ENCODE assay signal across 8 mouse cellular contexts in the genomic region with DNA sequence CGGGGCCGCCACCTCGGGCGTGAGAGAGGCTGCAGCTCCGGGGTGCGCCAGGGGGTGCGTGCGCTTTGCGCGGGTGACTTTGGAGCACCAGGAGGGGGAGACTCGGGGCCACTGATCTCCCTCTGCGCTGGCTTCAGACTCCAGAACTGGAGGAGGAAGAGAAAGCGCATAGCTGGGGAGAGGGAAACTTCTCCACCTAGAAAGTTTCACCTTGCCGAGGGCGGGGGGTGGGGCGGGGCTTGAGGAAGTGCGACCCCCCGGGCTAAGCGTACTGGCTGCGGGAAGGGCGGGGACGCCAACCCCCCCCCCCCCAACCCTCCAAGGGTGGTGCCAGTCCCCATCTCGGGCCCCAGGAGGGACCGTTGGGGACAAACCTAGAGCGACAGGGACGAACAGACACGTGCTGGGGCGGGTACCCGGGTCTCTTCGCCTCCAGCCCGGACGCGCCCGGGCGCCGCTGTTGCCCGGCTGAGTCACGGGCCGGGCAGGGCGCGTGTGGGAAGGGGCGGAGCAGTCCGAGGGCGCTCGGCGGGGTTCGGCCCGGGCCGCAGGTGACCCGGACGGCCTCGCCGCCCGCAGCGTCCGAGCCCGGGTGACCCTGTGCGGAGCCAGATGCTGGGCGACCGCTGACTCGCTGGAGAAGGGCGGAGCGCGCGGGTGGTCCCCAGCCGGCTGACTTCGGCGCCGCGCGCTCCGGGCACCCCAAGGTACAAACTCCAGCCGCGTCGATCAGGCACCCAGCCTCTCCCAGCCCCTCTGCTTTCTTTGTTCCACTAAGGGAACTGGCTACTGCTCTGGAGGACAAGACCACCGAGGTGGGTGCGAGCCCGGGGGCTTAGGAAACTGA. TPM values are rescaled to one million over a fixed set of nuclear protein-coding genes. Genes with fewer than 3 reads are reported as not detected.
DNase-seq lines count a peak whose midpoint lies in the region; ATAC-seq and TF ChIP-seq lines count a peak whose summit lies in the region.

Met (plus strand) TSS at position 367 of the 847 bp plus-strand sequence.

- peaks cover 3% of the 10 kb centered on the region; the same call in 1 of the 2 replicates for H3K27me3 ChIP-seq in spleen, adult 2 months (ENCODE audit: control insufficient read depth, insufficient read depth, low read length)
- H3K27me3 ChIP-seq in embryonic facial prominence, embryonic 12.5 days, result peaks cover 34% of the 10 kb centered on the region
- H3K27me3 ChIP-seq in heart, embryonic 14.5 days (ENCODE audit: control insufficient read depth, insufficient read depth, low read length), result peaks cover 14% of the 10 kb centered on the region

- H3K9me3 ChIP-seq in embryonic facial prominence, embryonic 12.5 days, result no peaks in the 10 kb centered on the region
- H3K9me3 ChIP-seq in heart, embryonic 14.5 days (ENCODE audit: control insufficient read depth, low read length), result no peaks in the 10 kb centered on the region

- ATAC-seq in embryonic facial prominence, embryonic 12.5 days (ENCODE audit: insufficient number of reproducible peaks, insufficient read depth, low FRiP score, low TSS enrichment), result peak; percentile 78
- ATAC-seq in heart, embryonic 14.5 days (ENCODE audit: insufficient number of reproducible peaks, insufficient read depth, low FRiP score, low read depth), result peak; percentile 86
- ATAC-seq in erythroid progenitor cell, adult 5-6 weeks (replicated peaks; ENCODE audit: low FRiP score, poor library complexity, severe bottlenecking), result no peak

- no peaks in the 10 kb centered on the region for H3K36me3 ChIP-seq in spleen, adult 2 months (ENCODE audit: control insufficient read depth, insufficient read depth, low read length)
- no peaks in the 10 kb centered on the region for H3K36me3 ChIP-seq in embryonic facial prominence, embryonic 12.5 days
- H3K36me3 ChIP-seq in heart, embryonic 14.5 days (ENCODE audit: control insufficient read depth, insufficient read depth, low read length), result no peaks in the 10 kb centered on the region

- H3K27ac ChIP-seq in spleen, adult 2 months (ENCODE audit: insufficient read depth, low read length), result no peak within 1 kb of the TSS; the same call in 1 of the 2 replicates
- no peak within 1 kb of the TSS for H3K27ac ChIP-seq in embryonic facial prominence, embryonic 12.5 days
- peak within 1 kb of the TSS in 1 of 2 experiments; percentile 37; a peak in 2 of 4 replicates for H3K27ac ChIP-seq in heart, embryonic 14.5 days (replicated peaks in 1 of 2; ENCODE audit: control insufficient read depth in 1 of 2, insufficient read depth in 1 of 2, low read depth in 2 of 2, low read length in 2 of 2)

- no peaks in the 10 kb centered on the region; the same call in 1 of the 2 replicates for H3K4me1 ChIP-seq in spleen, adult 2 months (ENCODE audit: control insufficient read depth, insufficient read depth, insufficient read length)
- no peaks in the 10 kb centered on the region for H3K4me1 ChIP-seq in embryonic facial prominence, embryonic 12.5 days
- H3K4me1 ChIP-seq in heart, embryonic 14.5 days (ENCODE audit: control insufficient read depth in 2 of 2, insufficient read depth in 2 of 2, low read length in 2 of 2), result peaks cover 0 to 2% of the 10 kb centered on the region in 2 experiments; a peak in 2 of 4 replicates

- under 1% methylated on average over 76 of the region's 78 CpGs for WGBS in spleen, adult 2 months
- WGBS in embryonic facial prominence, embryonic 12.5 days, result under 1% methylated on average over 78 of the region's 78 CpGs
- under 1% methylated on average over 74 of the region's 78 CpGs for WGBS in heart, embryonic 14.5 days

- TF ChIP-seq CTCF in spleen, adult 2 months (IDR thresholded peaks at IDR 0.05; ENCODE audit: extremely low read depth, insufficient read depth, insufficient read length, insufficient replicate concordance), result no peak

- no peak for DNase-seq in spleen, adult 2 months (ENCODE audit: low read depth in 1 of 2, low spot score in 2 of 2)
- DNase-seq in spleen, postnatal 14 days (ENCODE audit: low spot score in 2 of 2), result no peak
- DNase-seq in kidney, postnatal 10 days, result peak; percentile 79
- peak; percentile 65 for DNase-seq in lung, postnatal 25 days (ENCODE audit: low spot score)
- peak; percentile 74 for DNase-seq in retina, postnatal 1 day

- peak within 1 kb of the TSS; percentile 46; the same call in 1 of the 2 replicates for H3K4me3 ChIP-seq in spleen, adult 2 months (ENCODE audit: extremely low read depth, insufficient read depth, insufficient read length)
- peak within 1 kb of the TSS; percentile 71 for H3K4me3 ChIP-seq in embryonic facial prominence, embryonic 12.5 days
- H3K4me3 ChIP-seq in heart, embryonic 14.5 days (ENCODE audit: control insufficient read depth in 1 of 2, insufficient read depth in 1 of 2, low read depth in 1 of 2, low read length in 2 of 2), result peak within 1 kb of the TSS; percentile 74

- peak within 1 kb of the TSS; percentile 63 for H3K9ac ChIP-seq in embryonic facial prominence, embryonic 12.5 days
- peak within 1 kb of the TSS; percentile 76 for H3K9ac ChIP-seq in heart, embryonic 14.5 days (ENCODE audit: low read length)

- no peak for TF ChIP-seq POLR2A in spleen, adult 2 months (IDR thresholded peaks at IDR 0.05; ENCODE audit: low read depth, low read length)

- peak within 1 kb of the TSS; percentile 96 for H3K4me2 ChIP-seq in embryonic facial prominence, embryonic 12.5 days (replicated peaks)
- H3K4me2 ChIP-seq in heart, embryonic 14.5 days (ENCODE audit: low read length), result peak within 1 kb of the TSS; percentile 94

RNA-seq across cellular contexts. Expression of gene Met, which starts in this region (rescaled TPM):
- 2.0 and 2.3 TPM in 2 replicates for polyA plus RNA-seq in spleen, adult 2 months (2012; rRNA removed)
- 4.0 and 4.9 TPM in 2 replicates for polyA plus RNA-seq in embryonic facial prominence, embryonic 12.5 days (2016; fragmentation: Nextera tagmentation; extraction: Ambion mirVana)
- polyA plus RNA-seq in heart, embryonic 14.5 days (2014; fragmentation: Nextera tagmentation; extraction: Ambion mirVana), result 2.6 and 3.2 TPM in 2 replicates
- 1.8 and 3.4 TPM in 2 replicates for total RNA-seq in erythroid progenitor cell, adult 5-6 weeks (2015; ENCODE audit: low replicate concordance)
- total RNA-seq in erythroid progenitor cell, adult 5-6 weeks (2017; ENCODE audit: low replicate concordance), result 0.51 and 0.83 TPM in 2 replicates

Comparison
In these comparisons a context has a peak if more than half of its experiments do, and no peak if none do; other contexts are left out.
1. DNase-seq: peak in kidney, postnatal 10 days (single experiment), lung, postnatal 25 days (single experiment) and retina, postnatal 1 day (single experiment); none in spleen, adult 2 months (0 of 2) and spleen, postnatal 14 days (0 of 2).
2. Peak in every context shown above with its lines, with median percentiles within 50 percentile points of each other: H3K4me3 ChIP-seq.